Mouse (Mus musculus) liver, embryonic 16.5 days (tissue): ENCODE results near the gene Tifa. TPM values are rescaled to one million over a fixed set of nuclear protein-coding genes. Genes with fewer than 3 reads are reported as not detected.

Experiments used
- ATAC-seq: fragments of 200-750 bp; cut with Nextera tagmentation; 2 replicates; pipeline ENCODE4 v1.8.0; 2017; ENCODE audit warnings: low read depth, mild to moderate bottlenecking, moderate number of reproducible peaks, moderate library complexity
- H3K27ac ChIP-seq: fragments of 300-500 bp; sonication (generic); 2 replicates; pipeline ENCODE4 v1.5.1; 2014; ENCODE audit warnings: mild to moderate bottlenecking, low read length
- H3K27me3 ChIP-seq: fragments of 300-500 bp; sonication (generic); 2 replicates; pipeline ENCODE4 v1.6.1; 2014; ENCODE audit warnings: low read depth, low read length, mixed read lengths; ENCODE audit not compliant: control insufficient read depth, insufficient read depth
- H3K36me3 ChIP-seq: fragments of 300-500 bp; sonication (generic); 2 replicates; pipeline ENCODE4 v1.6.1; 2014; ENCODE audit warnings: mild to moderate bottlenecking; ENCODE audit not compliant: control insufficient read depth, insufficient read depth
- H3K4me1 ChIP-seq: fragments of 300-500 bp; sonication (generic); 2 replicates; pipeline ENCODE4 v1.6.1; 2014; ENCODE audit warnings: low read depth, low read length, mixed read lengths; ENCODE audit not compliant: control insufficient read depth
- H3K4me2 ChIP-seq: fragments of 300-500 bp; sonication (generic); 2 replicates; pipeline ENCODE4 v1.6.1; 2014; ENCODE audit warnings: low read depth, low read length, mixed read lengths
- H3K4me3 ChIP-seq: fragments of 300-500 bp; sonication (generic); 2 replicates; pipeline ENCODE4 v1.5.1; 2014; ENCODE audit warnings: low read depth, mild to moderate bottlenecking, low read length
- H3K9ac ChIP-seq: fragments of 300-500 bp; sonication (generic); 2 replicates; pipeline ENCODE4 v1.6.1; 2014; ENCODE audit warnings: low read depth, low read length
- H3K9me3 ChIP-seq: fragments of 300-500 bp; sonication (generic); replicated peaks from 2 replicates; pipeline ENCODE4 v1.6.1; 2016; ENCODE audit warnings: low read length; ENCODE audit not compliant: control insufficient read depth
- WGBS: fragments of 180-500 bp; shearing (Covaris S2); extraction: QIAGEN DNeasy Blood & Tissue Kit; methylation state at CpG from one replicate; pipeline ENCODE4 v1.1.7; 2014; ENCODE audit not compliant: insufficient replicate concordance; 5-methylcytosine and 5-hydroxymethylcytosine counted together
- polyA plus RNA-seq: library from polyadenylated mRNA; unstranded; fragments of >200 nt; fragmentation: Nextera tagmentation; extraction: Ambion mirVana; gene quantifications from 2 replicates; pipeline ENCODE4 v1.2.1, GENCODE M21; 2015

The Tifa gene
- 14.6 and 16.5 TPM in 2 replicates for polyA plus RNA-seq

DNA sequence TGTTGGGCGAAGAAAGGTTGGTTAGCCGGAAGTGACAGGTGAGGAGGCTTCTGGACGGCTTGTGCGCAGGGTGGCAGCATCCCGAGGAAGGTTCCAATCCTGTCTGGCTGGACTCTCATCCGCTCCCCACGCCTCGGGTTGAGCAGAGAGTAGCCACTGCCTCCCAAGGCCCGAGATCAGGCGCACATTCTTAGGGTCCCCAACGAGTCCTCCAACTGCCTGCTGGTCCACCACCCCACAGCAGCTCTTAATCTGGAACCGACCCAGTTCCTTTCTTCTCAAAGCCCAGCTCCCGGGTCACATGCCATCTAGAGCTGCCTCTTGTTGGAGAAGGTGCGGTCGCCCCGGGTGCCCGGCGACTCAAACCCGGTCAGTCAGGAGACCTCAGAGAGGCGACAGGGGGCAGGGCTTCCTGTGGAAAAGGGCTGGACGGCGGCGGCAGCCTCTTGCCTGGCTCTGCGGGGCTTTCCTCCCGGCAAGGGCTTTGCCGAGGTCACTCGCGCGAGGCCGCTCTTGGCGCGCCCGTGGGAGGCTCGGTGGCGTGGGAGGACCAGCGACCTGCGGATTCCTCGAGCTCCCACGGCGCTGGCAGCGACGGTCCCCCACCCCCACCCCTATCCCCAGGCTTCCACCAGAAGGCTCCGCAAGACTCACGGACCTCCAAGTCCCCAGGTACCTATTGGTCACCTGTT lies at the start of gene Tifa:
Gene Tifa, plus strand, starts transcription at position 306 of the 692 bp plus-strand sequence.
- Histone ChIP-seq H3K4me1 (peaks cover 17% of the 10 kb centered on the region), H3K27me3 (no peaks in the 10 kb centered on the region), H3K9me3 (no peaks in the 10 kb centered on the region), H3K4me3 (peak within 1 kb of the TSS; percentile 80), H3K9ac (peak within 1 kb of the TSS; percentile 93), H3K27ac (peak within 1 kb of the TSS; percentile 92), H3K36me3 (peaks cover under 1% of the 10 kb centered on the region), H3K4me2 (peak within 1 kb of the TSS; percentile 91)
- 3% methylated on average over 44 of the region's 44 CpGs for WGBS
- peak; percentile 45 for ATAC-seq

DNA sequence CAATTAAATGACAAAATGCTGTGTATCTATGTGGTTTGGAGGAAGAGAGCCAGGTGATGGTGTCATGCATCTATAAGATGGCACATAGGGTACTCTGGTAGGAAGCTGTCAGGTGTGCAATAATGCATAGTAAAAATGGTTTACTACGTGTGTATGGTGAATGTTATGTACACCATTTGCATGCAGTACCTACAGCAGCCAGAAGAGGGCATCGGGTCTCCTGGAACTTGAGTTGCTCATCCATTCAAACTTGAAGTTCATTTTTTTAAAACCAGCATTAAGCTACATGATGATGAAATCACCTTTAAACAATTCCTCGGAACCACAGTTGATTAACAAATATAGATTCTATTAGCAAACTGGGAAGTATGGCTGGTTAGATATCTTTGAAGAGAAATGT lies 48.1 kb upstream of the Tifa start:
- H3K4me2 ChIP-seq, result no peak overlapping the region
- H3K27me3 ChIP-seq, result peaks cover 3% of the 10 kb centered on the region; the same call in 1 of the 2 replicates
- H3K36me3 ChIP-seq, result no peaks in the 10 kb centered on the region
- ATAC-seq, result no peak
- H3K9me3 ChIP-seq, result peaks cover 2% of the 10 kb centered on the region; the same call in 1 of the 2 replicates
- H3K4me1 ChIP-seq, result no peaks in the 10 kb centered on the region
- no peak overlapping the region for H3K4me3 ChIP-seq
- no peak overlapping the region for H3K9ac ChIP-seq
- no peak overlapping the region for H3K27ac ChIP-seq
- 79% methylated on average over 3 of the region's 3 CpGs for WGBS

- 71% methylated on average over 14 of the region's 14 CpGs for WGBS
Observed at GRCm38 (mm10) chr3:127743614-127744365, 45.8 kb upstream of the Tifa start.

DNA sequence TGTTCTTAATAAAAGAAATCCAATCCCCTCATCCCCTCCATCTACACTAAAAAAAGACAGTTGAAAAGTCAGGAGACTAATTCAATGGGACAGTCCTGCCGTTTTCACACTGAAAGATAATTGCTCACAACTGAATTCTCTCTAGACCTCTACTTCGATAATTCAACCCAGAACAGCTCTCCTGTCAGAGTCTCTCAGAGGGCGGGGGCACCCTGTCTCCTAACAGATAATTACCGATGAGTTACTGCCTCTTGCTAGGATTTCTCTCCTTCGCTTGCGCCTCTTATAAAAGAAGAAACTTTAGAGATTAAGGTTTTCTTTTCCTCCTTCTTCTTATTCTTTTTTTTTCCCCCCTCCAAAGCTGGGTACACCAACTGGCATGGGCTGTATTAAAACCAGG lies 44.1 kb upstream of the Tifa start:
- H3K4me1 ChIP-seq, result no peaks in the 10 kb centered on the region
- 34% methylated on average over 6 of the region's 6 CpGs for WGBS
- ATAC-seq, result no peak
- H3K9me3 ChIP-seq, result peaks cover 2% of the 10 kb centered on the region; the same call in 1 of the 2 replicates
- no peak overlapping the region for H3K4me3 ChIP-seq
- no peaks in the 10 kb centered on the region for H3K36me3 ChIP-seq
- peaks cover 10% of the 10 kb centered on the region; the same call in 1 of the 2 replicates for H3K27me3 ChIP-seq
- no peak overlapping the region for H3K27ac ChIP-seq
- H3K4me2 ChIP-seq, result no peak overlapping the region
- H3K9ac ChIP-seq, result no peak overlapping the region

More at GRCm38 (mm10) chr3:127743614-127744365, 45.8 kb upstream of the Tifa start:
- peaks cover 3% of the 10 kb centered on the region; the same call in 1 of the 2 replicates for H3K27me3 ChIP-seq
- no peak overlapping the region for H3K4me3 ChIP-seq
- no peak overlapping the region for H3K9ac ChIP-seq
- no peak for ATAC-seq
- peaks cover 2% of the 10 kb centered on the region; the same call in 1 of the 2 replicates for H3K9me3 ChIP-seq
- no peak overlapping the region for H3K27ac ChIP-seq
- H3K36me3 ChIP-seq, result no peaks in the 10 kb centered on the region
- H3K4me1 ChIP-seq, result no peaks in the 10 kb centered on the region
- no peak overlapping the region for H3K4me2 ChIP-seq

- WGBS, result 43% methylated on average over 16 of the region's 16 CpGs
- H3K4me1 ChIP-seq, result no peaks in the 10 kb centered on the region
- H3K4me2 ChIP-seq, result no peak overlapping the region
- peaks cover 2% of the 10 kb centered on the region; the same call in 1 of the 2 replicates for H3K9me3 ChIP-seq
- no peak overlapping the region for H3K27ac ChIP-seq
- H3K4me3 ChIP-seq, result no peak overlapping the region
- no peak for ATAC-seq
- peaks cover 10% of the 10 kb centered on the region; the same call in 1 of the 2 replicates for H3K27me3 ChIP-seq
- H3K36me3 ChIP-seq, result no peaks in the 10 kb centered on the region
- no peak overlapping the region for H3K9ac ChIP-seq
Observed at GRCm38 (mm10) chr3:127745911-127746640, 43.5 kb upstream of the Tifa start.

GRCm38 (mm10) chr3:127748644-127749043 lies 41.0 kb upstream of the Tifa start:
- no peak for ATAC-seq
- H3K9ac ChIP-seq, result no peak overlapping the region
- WGBS, result 60% methylated on average over 4 of the region's 4 CpGs

DNA sequence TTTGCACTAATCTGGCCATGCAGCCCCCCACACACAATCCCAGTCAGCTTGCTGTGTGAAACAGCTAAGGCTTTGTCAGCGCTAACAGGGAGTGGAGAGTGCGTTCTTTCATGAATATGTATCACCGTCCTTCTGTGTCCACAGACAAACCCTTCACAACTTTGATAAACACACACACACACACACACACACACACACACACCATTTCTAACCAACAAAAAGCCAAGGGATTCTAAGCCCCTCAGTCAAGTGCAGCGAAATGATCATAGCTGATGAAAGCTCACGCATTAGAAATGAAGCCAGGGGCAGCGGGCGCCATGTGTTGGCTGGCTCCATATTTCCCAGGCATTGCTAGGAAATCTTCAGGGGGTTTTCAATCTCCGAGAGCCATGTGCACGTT lies 40.3 kb upstream of the Tifa start:
- WGBS, result 38% methylated on average over 9 of the region's 9 CpGs
- H3K9me3 ChIP-seq, result no peaks in the 10 kb centered on the region
- H3K4me3 ChIP-seq, result no peak overlapping the region
- no peaks in the 10 kb centered on the region for H3K36me3 ChIP-seq
- no peak for ATAC-seq
- peaks cover 10% of the 10 kb centered on the region; the same call in 1 of the 2 replicates for H3K27me3 ChIP-seq
- H3K4me2 ChIP-seq, result no peak overlapping the region
- no peaks in the 10 kb centered on the region for H3K4me1 ChIP-seq
- no peak overlapping the region for H3K27ac ChIP-seq
- H3K9ac ChIP-seq, result no peak overlapping the region

More at GRCm38 (mm10) chr3:127748644-127749043, 41.0 kb upstream of the Tifa start:
- Histone ChIP-seq H3K9me3 (no peaks in the 10 kb centered on the region), H3K4me1 (no peaks in the 10 kb centered on the region), H3K4me3 (no peak overlapping the region), H3K27me3 (peaks cover 10% of the 10 kb centered on the region; the same call in 1 of the 2 replicates), H3K4me2 (no peak overlapping the region), H3K36me3 (no peaks in the 10 kb centered on the region), H3K27ac (no peak overlapping the region)

- Histone ChIP-seq H3K4me3 (no peak overlapping the region), H3K36me3 (no peaks in the 10 kb centered on the region), H3K4me1 (no peaks in the 10 kb centered on the region), H3K4me2 (no peak overlapping the region), H3K9ac (no peak overlapping the region), H3K27me3 (peaks cover 10% of the 10 kb centered on the region; the same call in 1 of the 2 replicates), H3K27ac (no peak overlapping the region), H3K9me3 (no peaks in the 10 kb centered on the region)
- ATAC-seq, result no peak
- WGBS, result 21% methylated on average over 12 of the region's 12 CpGs
Observed at GRCm38 (mm10) chr3:127749981-127750562, 39.5 kb upstream of the Tifa start.
